Mouse (Mus musculus) megakaryocyte, embryonic 14.5 days (primary cell): ENCODE data around the gene Hhipl1. TPM values are rescaled to one million over a fixed set of nuclear protein-coding genes. Genes with fewer than 3 reads are reported as not detected.

ENCODE experiments used
- H3K27me3 ChIP-seq: replicated peaks from 2 replicates; pipeline ENCODE3; 2012; ENCODE audit warnings: inconsistent platforms
- H3K36me3 ChIP-seq: replicated peaks from 2 replicates; pipeline ENCODE3; 2012; ENCODE audit warnings: low read length, inconsistent platforms, mixed read lengths
- H3K4me1 ChIP-seq: 2 replicates; pipeline ENCODE4 v1.6.1; 2012; ENCODE audit warnings: inconsistent platforms
- H3K4me3 ChIP-seq: replicated peaks from 2 replicates; pipeline ENCODE3; 2012; ENCODE audit warnings: moderate library complexity, mild to moderate bottlenecking, inconsistent platforms
- H3K9me3 ChIP-seq: 2 replicates; pipeline ENCODE4 v1.6.1; 2012; ENCODE audit warnings: inconsistent platforms
- FLI1 ChIP-seq: IDR thresholded peaks from 2 replicates; pipeline ENCODE4 v1.6.1; 2012; ENCODE audit warnings: low read length, inconsistent platforms, mixed read lengths
- GATA1 ChIP-seq: IDR thresholded peaks from 3 replicates; pipeline ENCODE4 v1.6.1; 2012; ENCODE audit warnings: mixed read lengths, low read length, inconsistent platforms, borderline replicate concordance
- polyA plus RNA-seq: library from polyadenylated mRNA; stranded (reverse); fragments of >175 nt; gene quantifications from 2 replicates; pipeline ENCODE4 v1.2.3, GENCODE M21; 2012; ENCODE audit warnings: low replicate concordance; ENCODE audit not compliant: insufficient read depth

Gene Hhipl1
- polyA plus RNA-seq, 1 experiment: not detected

DNA sequence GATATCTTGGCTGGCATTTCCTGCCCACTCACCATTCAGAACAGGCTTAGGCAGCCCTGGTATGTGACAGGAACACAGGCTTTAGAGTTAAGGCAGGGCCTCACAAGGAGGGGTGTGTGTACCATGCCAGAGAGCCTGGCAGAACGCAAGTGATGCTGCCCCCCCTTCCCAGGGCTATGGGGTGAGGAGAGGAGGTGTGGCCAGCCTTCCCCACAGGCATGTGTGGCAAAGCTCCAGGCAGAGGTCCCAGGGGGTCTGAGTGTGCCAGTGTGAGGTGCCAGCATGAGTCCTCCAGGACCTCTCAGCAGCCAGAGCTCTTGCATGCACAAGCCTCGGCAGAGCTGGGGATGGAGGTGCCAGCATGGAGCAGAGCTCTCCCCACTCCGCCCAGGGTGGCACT is 11.4 kb upstream of the Hhipl1 start:
- Histone ChIP-seq H3K36me3 (no peaks in the 10 kb centered on the region), H3K9me3 (peaks cover 31% of the 10 kb centered on the region), H3K27me3 (peaks cover 73% of the 10 kb centered on the region), H3K4me3 (no peak overlapping the region), H3K4me1 (peaks cover 3% of the 10 kb centered on the region; the same call in 1 of the 2 replicates)
- TF ChIP-seq GATA1: no peak
- no peak for TF ChIP-seq FLI1

GRCm38 (mm10) chr12:108297033-108297432 is 9.0 kb upstream of the Hhipl1 start:
- H3K27me3 ChIP-seq: peaks cover 57% of the 10 kb centered on the region
- TF ChIP-seq FLI1 (no peak), GATA1 (no peak)
- no peak overlapping the region for H3K4me3 ChIP-seq
- H3K36me3 ChIP-seq: no peaks in the 10 kb centered on the region
- H3K9me3 ChIP-seq: peaks cover 31% of the 10 kb centered on the region
- H3K4me1 ChIP-seq: peaks cover 3% of the 10 kb centered on the region; the same call in 1 of the 2 replicates

DNA sequence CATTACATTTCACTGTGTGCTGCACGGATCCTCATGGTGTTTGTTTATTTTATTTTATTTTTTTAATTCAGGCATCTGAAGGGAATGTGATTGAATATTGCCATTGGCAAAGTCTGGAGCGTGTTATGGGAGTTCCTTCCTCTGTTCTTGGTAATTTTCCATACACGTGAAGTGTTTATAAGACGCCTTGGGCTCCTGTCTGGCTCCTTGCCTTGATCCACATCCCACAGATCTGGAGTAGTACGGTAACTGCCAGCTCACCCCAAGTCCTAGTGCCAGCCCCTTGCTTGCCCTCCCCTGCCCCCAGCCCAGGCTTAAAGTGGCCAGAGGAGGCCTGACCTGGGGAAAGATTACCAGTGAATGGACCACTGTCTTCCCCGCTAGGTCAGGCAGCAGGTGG is 5.1 kb upstream of the Hhipl1 start:
- no peak overlapping the region for H3K4me3 ChIP-seq
- TF ChIP-seq GATA1 (no peak), FLI1 (no peak)
- peaks cover under 1% of the 10 kb centered on the region for H3K4me1 ChIP-seq
- peaks cover 55% of the 10 kb centered on the region for H3K27me3 ChIP-seq
- peaks cover 32% of the 10 kb centered on the region for H3K9me3 ChIP-seq
- H3K36me3 ChIP-seq: no peaks in the 10 kb centered on the region

DNA sequence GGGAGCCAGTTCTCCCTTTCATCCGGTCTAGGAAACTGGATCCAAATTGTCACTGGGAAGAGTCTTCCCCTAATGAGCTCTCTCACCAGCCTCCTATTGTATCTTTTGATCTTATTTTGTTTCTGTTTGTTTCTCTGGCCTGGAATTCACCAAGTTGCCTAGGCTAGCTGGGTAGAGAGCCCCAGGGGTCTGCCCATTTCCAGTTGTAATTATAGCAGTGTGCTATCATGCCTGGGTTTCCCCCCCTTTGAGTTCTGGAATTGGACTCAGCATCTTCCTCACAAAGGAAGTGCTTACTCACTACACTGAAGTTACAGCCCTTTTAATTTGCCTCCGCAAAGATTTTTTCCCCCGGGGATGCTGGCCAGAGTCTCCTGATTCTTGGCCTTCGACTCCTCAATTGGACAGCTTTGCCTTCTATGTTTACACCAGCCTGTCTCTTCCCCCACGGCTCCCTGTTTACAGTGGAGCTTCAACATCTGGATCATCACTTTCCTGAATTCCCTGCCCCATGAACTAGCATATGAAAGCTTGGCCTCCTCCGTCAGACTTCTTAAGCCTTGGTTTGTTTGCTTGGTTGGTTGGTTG is 2.2 kb upstream of the Hhipl1 start:
- Histone ChIP-seq H3K9me3 (peaks cover 7% of the 10 kb centered on the region; the same call in 1 of the 2 replicates), H3K27me3 (peaks cover 67% of the 10 kb centered on the region), H3K4me3 (no peak overlapping the region), H3K36me3 (no peaks in the 10 kb centered on the region), H3K4me1 (peaks cover 17% of the 10 kb centered on the region)
- no peak for TF ChIP-seq FLI1
- TF ChIP-seq GATA1: no peak

GRCm38 (mm10) chr12:108305172-108305571 is 898 bp upstream of the Hhipl1 start:
- Histone ChIP-seq H3K36me3 (no peaks in the 10 kb centered on the region), H3K4me3 (no peak overlapping the region), H3K27me3 (peaks cover 69% of the 10 kb centered on the region), H3K4me1 (peaks cover 30% of the 10 kb centered on the region), H3K9me3 (peaks cover 5% of the 10 kb centered on the region; the same call in 1 of the 2 replicates)
- TF ChIP-seq FLI1 (no peak), GATA1 (no peak)

DNA sequence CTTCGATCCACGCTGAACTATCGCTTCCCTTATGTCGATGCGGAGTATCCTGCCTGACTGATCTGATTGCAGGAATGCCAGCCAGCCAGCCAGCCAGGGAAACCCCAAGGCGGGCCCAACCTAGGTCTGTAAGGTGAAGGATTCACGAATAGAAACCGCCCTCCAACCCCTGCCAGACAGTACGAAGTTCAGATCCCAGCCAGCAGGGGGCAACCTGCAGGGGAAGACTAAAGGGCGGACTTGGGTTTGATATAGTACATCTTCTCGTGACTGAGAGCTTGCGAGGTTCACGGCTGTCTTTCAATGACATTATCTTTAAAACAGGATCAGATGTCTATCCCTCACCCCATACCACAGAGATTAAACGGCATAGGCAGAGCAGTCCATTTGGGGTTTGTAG is 1.5 kb downstream of the Hhipl1 start:
- peaks cover 38% of the 10 kb centered on the region for H3K4me1 ChIP-seq
- H3K36me3 ChIP-seq: no peaks in the 10 kb centered on the region
- peaks cover 81% of the 10 kb centered on the region for H3K27me3 ChIP-seq
- peaks cover 5% of the 10 kb centered on the region; the same call in 1 of the 2 replicates for H3K9me3 ChIP-seq
- no peak for TF ChIP-seq GATA1
- no peak for TF ChIP-seq FLI1
- H3K4me3 ChIP-seq: no peak overlapping the region

DNA sequence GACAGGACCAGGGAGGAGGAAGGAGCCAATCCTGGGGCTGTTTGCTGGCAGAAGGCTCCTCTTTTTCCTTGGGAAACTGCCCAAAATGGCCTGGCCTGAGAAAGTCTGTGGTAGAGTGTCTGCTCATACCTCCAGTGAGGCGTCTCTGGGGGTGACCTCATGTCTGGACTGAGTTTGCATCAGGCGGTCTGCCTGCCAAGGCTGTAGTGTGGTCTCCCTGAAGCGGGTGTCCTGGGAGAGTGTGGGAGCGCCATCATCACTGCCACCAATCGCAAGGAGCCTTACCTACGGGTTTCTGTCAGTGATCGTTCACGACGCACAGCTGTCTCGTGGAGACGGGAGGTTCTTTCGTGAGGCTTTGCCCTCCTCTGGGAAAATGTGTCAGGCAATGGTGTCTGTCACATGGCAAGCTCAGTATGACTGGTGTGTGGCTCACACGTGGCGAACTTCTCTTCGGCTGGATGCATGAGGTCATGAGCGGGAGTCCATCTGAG is 2.3 kb downstream of the Hhipl1 start:
- H3K4me1 ChIP-seq: peaks cover 38% of the 10 kb centered on the region
- H3K36me3 ChIP-seq: no peaks in the 10 kb centered on the region
- no peak overlapping the region for H3K4me3 ChIP-seq
- peaks cover 83% of the 10 kb centered on the region for H3K27me3 ChIP-seq
- TF ChIP-seq FLI1 (no peak), GATA1 (no peak)
- peaks cover 2% of the 10 kb centered on the region for H3K9me3 ChIP-seq

GRCm38 (mm10) chr12:108309116-108309794 is 3.2 kb downstream of the Hhipl1 start:
- Histone ChIP-seq H3K36me3 (no peaks in the 10 kb centered on the region), H3K4me3 (peak overlapping the region; percentile 31), H3K9me3 (peaks cover 8% of the 10 kb centered on the region), H3K27me3 (peaks cover 84% of the 10 kb centered on the region), H3K4me1 (peaks cover 38% of the 10 kb centered on the region)
- TF ChIP-seq FLI1: no peak
- TF ChIP-seq GATA1: no peak

DNA sequence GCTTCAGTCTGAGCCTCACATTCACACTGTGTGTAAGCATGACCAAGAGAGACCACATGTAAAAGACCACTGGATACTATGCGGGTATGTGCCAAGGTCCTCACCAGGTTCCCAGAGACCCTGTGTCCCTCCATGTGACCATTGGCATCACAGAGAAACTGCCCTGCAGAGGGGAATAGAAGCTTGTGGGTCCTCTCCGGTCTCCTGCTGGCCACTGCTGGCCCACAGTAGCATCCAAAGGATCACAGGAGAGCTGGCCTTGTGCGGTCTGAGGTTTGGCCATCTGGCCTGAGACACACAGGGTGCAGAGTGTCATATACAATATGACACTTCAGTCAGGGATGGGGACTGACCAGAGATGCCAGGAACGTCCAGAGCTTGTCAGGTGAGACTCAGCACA is 4.0 kb downstream of the Hhipl1 start:
- Histone ChIP-seq H3K4me3 (no peak overlapping the region), H3K4me1 (peaks cover 38% of the 10 kb centered on the region), H3K36me3 (no peaks in the 10 kb centered on the region), H3K27me3 (peaks cover 80% of the 10 kb centered on the region), H3K9me3 (peaks cover 8% of the 10 kb centered on the region)
- TF ChIP-seq GATA1 (no peak), FLI1 (no peak)

DNA sequence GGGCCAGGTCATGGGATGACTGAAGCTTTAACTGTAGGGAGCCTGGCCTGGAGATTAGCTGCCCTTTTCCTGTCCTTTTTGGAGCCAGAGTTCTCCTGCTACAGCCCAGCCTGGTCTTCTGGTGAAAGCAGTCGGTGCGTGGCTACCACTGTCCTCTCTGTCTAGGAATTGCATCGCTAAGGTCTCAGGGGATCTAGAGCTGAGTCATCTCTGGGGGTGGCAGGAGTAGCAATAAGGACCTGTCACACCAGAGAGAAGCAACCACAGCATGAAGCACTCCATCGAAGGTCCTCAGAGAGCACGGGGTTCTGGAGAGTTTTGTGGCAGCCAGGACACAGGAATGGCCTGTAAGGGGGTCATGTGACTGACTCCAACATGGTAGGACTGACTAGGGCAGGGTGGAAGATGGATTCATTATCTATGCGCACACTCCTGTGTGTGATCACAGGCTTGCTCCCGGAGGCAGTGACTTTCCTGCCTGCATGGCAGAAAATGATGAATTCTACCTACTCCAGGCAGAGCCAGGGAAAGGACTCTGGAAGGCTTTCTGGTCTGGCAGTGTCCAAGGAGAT is 4.5 kb downstream of the Hhipl1 start:
- H3K4me1 ChIP-seq: peaks cover 38% of the 10 kb centered on the region
- no peak for TF ChIP-seq FLI1
- TF ChIP-seq GATA1: no peak

More for the DNA sequence above, 4.5 kb downstream of the Hhipl1 start:
- Histone ChIP-seq H3K27me3 (peaks cover 76% of the 10 kb centered on the region), H3K9me3 (peaks cover 8% of the 10 kb centered on the region), H3K36me3 (no peaks in the 10 kb centered on the region), H3K4me3 (no peak overlapping the region)
